Mouse (Mus musculus) midbrain, embryonic 16.5 days (tissue): ENCODE data around the gene Fars2. TPM values are rescaled to one million over a fixed set of nuclear protein-coding genes. Genes with fewer than 3 reads are reported as not detected.

ENCODE experiments used
- ATAC-seq: fragments of 200-750 bp; cut with Nextera tagmentation; 2 replicates; pipeline ENCODE4 v1.8.0; 2017; ENCODE audit warnings: moderate TSS enrichment
- H3K27ac ChIP-seq: fragments of 300-500 bp; sonication (generic); 2 replicates; pipeline ENCODE4 v1.5.1; 2014; ENCODE audit warnings: mild to moderate bottlenecking, low read length, mixed read lengths
- H3K27me3 ChIP-seq: fragments of 300-500 bp; sonication (generic); 2 replicates; pipeline ENCODE4 v1.6.1; 2014; ENCODE audit warnings: low read depth, low read length, mixed read lengths; ENCODE audit not compliant: control insufficient read depth, insufficient read depth
- H3K36me3 ChIP-seq: fragments of 300-500 bp; sonication (generic); 2 replicates; pipeline ENCODE4 v1.6.1; 2014; ENCODE audit warnings: mild to moderate bottlenecking, low read length, moderate library complexity, mixed read lengths; ENCODE audit not compliant: control insufficient read depth, insufficient read depth
- H3K4me1 ChIP-seq: fragments of 300-500 bp; sonication (generic); 2 replicates; pipeline ENCODE4 v1.6.1; 2014; ENCODE audit warnings: mild to moderate bottlenecking, low read length, mixed read lengths; ENCODE audit not compliant: control insufficient read depth, insufficient read depth
- H3K4me2 ChIP-seq: fragments of 300-500 bp; sonication (generic); 2 replicates; pipeline ENCODE4 v1.6.1; 2014; ENCODE audit warnings: mild to moderate bottlenecking, low read length, mixed read lengths
- H3K4me3 ChIP-seq: fragments of 300-500 bp; sonication (generic); 2 replicates; pipeline ENCODE4 v1.5.1; 2014; ENCODE audit warnings: low read depth, mild to moderate bottlenecking, low read length, moderate library complexity, mixed read lengths
- H3K9ac ChIP-seq: fragments of 300-500 bp; sonication (generic); 2 replicates; pipeline ENCODE4 v1.6.1; 2014; ENCODE audit warnings: low read depth, low read length, mixed read lengths
- H3K9me3 ChIP-seq: fragments of 300-500 bp; sonication (generic); replicated peaks from 2 replicates; pipeline ENCODE4 v1.6.1; 2014; ENCODE audit warnings: mild to moderate bottlenecking, low read length, mixed read lengths; ENCODE audit not compliant: control insufficient read depth, poor library complexity, severe bottlenecking
- WGBS: fragments of 180-500 bp; shearing (Covaris S2); extraction: QIAGEN DNeasy Blood & Tissue Kit; methylation state at CpG from one replicate; pipeline ENCODE4 v1.1.7; 2014; 5-methylcytosine and 5-hydroxymethylcytosine counted together
- polyA plus RNA-seq: library from polyadenylated mRNA; unstranded; fragments of >200 nt; fragmentation: Nextera tagmentation; extraction: Ambion mirVana; gene quantifications from 2 replicates; pipeline ENCODE4 v1.2.1, GENCODE M21; 2015

Gene Fars2
- polyA plus RNA-seq, 1 experiment from 2014 or later = 29.1 TPM

- WGBS = under 1% methylated on average over 23 of the region's 23 CpGs
- Histone ChIP-seq H3K36me3 (no peaks in the 10 kb centered on the region), H3K9ac (peak overlapping the region; percentile 76), H3K4me3 (peak overlapping the region; percentile 60), H3K9me3 (no peaks in the 10 kb centered on the region), H3K27ac (peak overlapping the region; percentile 96), H3K4me2 (peak overlapping the region; percentile 58), H3K27me3 (peaks cover 5% of the 10 kb centered on the region), H3K4me1 (peaks cover 3% of the 10 kb centered on the region; the same call in 1 of the 2 replicates)
- ATAC-seq = no peak
These were observed 614.8 kb downstream of the Fars2 start for GRCm38 (mm10) chr13:36731931-36732461.

- no peak for ATAC-seq
- Histone ChIP-seq H3K9me3 (no peaks in the 10 kb centered on the region), H3K27ac (peak overlapping the region; percentile 96), H3K27me3 (peaks cover 5% of the 10 kb centered on the region), H3K4me2 (peak overlapping the region; percentile 75), H3K4me1 (peaks cover 3% of the 10 kb centered on the region; the same call in 1 of the 2 replicates), H3K9ac (peak overlapping the region; percentile 76), H3K4me3 (peak overlapping the region; percentile 60), H3K36me3 (no peaks in the 10 kb centered on the region)
- WGBS = 5% methylated on average over 6 of the region's 6 CpGs
These were observed 615.8 kb downstream of the Fars2 start for GRCm38 (mm10) chr13:36732891-36733490.

- H3K9ac ChIP-seq = peak overlapping the region; percentile 73
- peaks cover 1% of the 10 kb centered on the region for H3K27me3 ChIP-seq
- H3K4me1 ChIP-seq = no peaks in the 10 kb centered on the region; the same call in 1 of the 2 replicates
- peak overlapping the region; percentile 60 for H3K4me3 ChIP-seq
- peak overlapping the region; percentile 96 for H3K27ac ChIP-seq
- H3K4me2 ChIP-seq = peak overlapping the region; percentile 75; the same call in 1 of the 2 replicates
- ATAC-seq = no peak
- no peaks in the 10 kb centered on the region for H3K36me3 ChIP-seq
- H3K9me3 ChIP-seq = no peaks in the 10 kb centered on the region
- under 1% methylated on average over 10 of the region's 10 CpGs for WGBS
These were observed 616.4 kb downstream of the Fars2 start for GRCm38 (mm10) chr13:36733566-36733965.

- Histone ChIP-seq H3K4me3 (peak overlapping the region; percentile 60), H3K9me3 (no peaks in the 10 kb centered on the region), H3K4me2 (peak overlapping the region; percentile 75), H3K27me3 (no peaks in the 10 kb centered on the region; the same call in 1 of the 2 replicates), H3K27ac (peak overlapping the region; percentile 96), H3K9ac (peak overlapping the region; percentile 77), H3K4me1 (no peaks in the 10 kb centered on the region; the same call in 1 of the 2 replicates), H3K36me3 (no peaks in the 10 kb centered on the region)
- ATAC-seq = peak; percentile 29
- WGBS = 0% methylated on average over 25 of the region's 26 CpGs
These were observed 616.9 kb downstream of the Fars2 start for GRCm38 (mm10) chr13:36733989-36734690.

GRCm38 (mm10) chr13:36734731-36735571 lies 617.7 kb downstream of the Fars2 start, which contains the start of gene Nrn1:
Nrn1 (minus strand) TSS chr13:36735131.
- peak within 1 kb of the TSS; percentile 77 for H3K9ac ChIP-seq
- H3K27me3 ChIP-seq = no peaks in the 10 kb centered on the region; the same call in 1 of the 2 replicates
- H3K9me3 ChIP-seq = no peaks in the 10 kb centered on the region
- peak within 1 kb of the TSS; percentile 96 for H3K27ac ChIP-seq
- no peaks in the 10 kb centered on the region; the same call in 1 of the 2 replicates for H3K4me1 ChIP-seq
- H3K36me3 ChIP-seq = no peaks in the 10 kb centered on the region
- WGBS = under 1% methylated on average over 50 of the region's 50 CpGs
- peak within 1 kb of the TSS; percentile 60 for H3K4me3 ChIP-seq
- ATAC-seq = peak; percentile 63
- peak within 1 kb of the TSS; percentile 75 for H3K4me2 ChIP-seq

GRCm38 (mm10) chr13:36735901-36736618 lies 618.8 kb downstream of the Fars2 start:
- ATAC-seq = peak; percentile 91
- Histone ChIP-seq H3K9ac (peak overlapping the region; percentile 77), H3K4me3 (peak overlapping the region; percentile 60), H3K4me2 (peak overlapping the region; percentile 75), H3K36me3 (no peaks in the 10 kb centered on the region), H3K27ac (peak overlapping the region; percentile 96), H3K27me3 (no peaks in the 10 kb centered on the region; the same call in 1 of the 2 replicates), H3K9me3 (no peaks in the 10 kb centered on the region), H3K4me1 (no peaks in the 10 kb centered on the region; the same call in 1 of the 2 replicates)
- WGBS = 1% methylated on average over 28 of the region's 39 CpGs

GRCm38 (mm10) chr13:36736619-36736996 lies 619.4 kb downstream of the Fars2 start:
- Histone ChIP-seq H3K9ac (peak overlapping the region; percentile 77), H3K4me1 (no peaks in the 10 kb centered on the region; the same call in 1 of the 2 replicates), H3K4me3 (peak overlapping the region; percentile 60), H3K36me3 (no peaks in the 10 kb centered on the region), H3K4me2 (peak overlapping the region; percentile 75), H3K9me3 (no peaks in the 10 kb centered on the region), H3K27ac (peak overlapping the region; percentile 96), H3K27me3 (no peaks in the 10 kb centered on the region; the same call in 1 of the 2 replicates)
- 9% methylated on average over 9 of the region's 9 CpGs for WGBS
- peak; percentile 27 for ATAC-seq

GRCm38 (mm10) chr13:36750056-36750455 lies 632.8 kb downstream of the Fars2 start:
- H3K27ac ChIP-seq = no peak overlapping the region
- H3K4me1 ChIP-seq = no peaks in the 10 kb centered on the region
- no peak overlapping the region for H3K4me2 ChIP-seq
- H3K9me3 ChIP-seq = no peaks in the 10 kb centered on the region
- H3K27me3 ChIP-seq = no peaks in the 10 kb centered on the region
- no peak overlapping the region for H3K4me3 ChIP-seq
- H3K9ac ChIP-seq = no peak overlapping the region
- H3K36me3 ChIP-seq = no peaks in the 10 kb centered on the region
- whole genome bisulfite sequencing = 57% methylated on average over 2 of the region's 2 CpGs
- ATAC-seq = no peak
